Mouse (Mus musculus): ENCODE data around the gene Ankrd37. TPM values are rescaled to one million over a fixed set of nuclear protein-coding genes. Genes with fewer than 3 reads are reported as not detected.

Ankrd37 gene
- polyA plus RNA-seq, 2 experiments = 17.2 to 19.4 TPM

- TF ChIP-seq POLR2A (IDR thresholded peaks at IDR 0.05; ENCODE audit: borderline replicate concordance, extremely low read depth, insufficient read depth, insufficient read length) = 0 out of 2 replicates have a peak, but pooled peaks have one; percentile 80
- H3K4me2 ChIP-seq (replicated peaks; ENCODE audit: low read depth, low read length, severe bottlenecking) = peak overlapping the region; percentile 73
- peak overlapping the region; percentile 54 for H3K4me3 ChIP-seq (replicated peaks; ENCODE audit: low read length)
- peak overlapping the region; percentile 73 for H3K9ac ChIP-seq (ENCODE audit: low read depth, low read length, severe bottlenecking)
- WGBS = 6% methylated on average over 51 of the region's 55 CpGs
- peaks cover 25% of the 10 kb centered on the region for H3K36me3 ChIP-seq (ENCODE audit: control insufficient read depth, insufficient read depth, low read length)
- no peaks in the 10 kb centered on the region for H3K9me3 ChIP-seq (ENCODE audit: control insufficient read depth, low read length)
- peaks cover 3% of the 10 kb centered on the region; the same call in 1 of the 2 replicates for H3K4me1 ChIP-seq (ENCODE audit: control insufficient read depth, insufficient read depth, low read length)
- DNase-seq (ENCODE audit: low spot score) (peak; percentile 97), ATAC-seq (ENCODE audit: low FRiP score, low read depth) (peak; percentile 99)
- peak overlapping the region; percentile 91 for H3K27ac ChIP-seq (replicated peaks; ENCODE audit: low read depth, low read length)
- no peaks in the 10 kb centered on the region for H3K27me3 ChIP-seq (ENCODE audit: control insufficient read depth, insufficient read depth, low read length)
These were observed 5.5 kb downstream of the Ankrd37 start for GRCm38 (mm10) chr8:45999784-46000705.

GRCm38 (mm10) chr8:45999138-45999783 is 6.2 kb downstream of the Ankrd37 start, which contains the start of gene Lrp2bp:
Gene Lrp2bp (plus strand): TSS chr8:45999303.
- 2% methylated on average over 22 of the region's 22 CpGs for WGBS
- TF ChIP-seq POLR2A (IDR thresholded peaks at IDR 0.05; ENCODE audit: borderline replicate concordance, extremely low read depth, insufficient read depth, insufficient read length) = no peak

GRCm38 (mm10) chr8:45998228-45998627 is 7.3 kb downstream of the Ankrd37 start:
- DNase-seq (ENCODE audit: low spot score) (no peak), ATAC-seq (ENCODE audit: low FRiP score, low read depth) (no peak)
- Histone ChIP-seq H3K36me3 (ENCODE audit: control insufficient read depth, insufficient read depth, low read length) (peaks cover 34% of the 10 kb centered on the region), H3K27ac (replicated peaks; ENCODE audit: low read depth, low read length) (no peak overlapping the region), H3K27me3 (ENCODE audit: control insufficient read depth, insufficient read depth, low read length) (no peaks in the 10 kb centered on the region), H3K9ac (ENCODE audit: low read depth, low read length, severe bottlenecking) (no peak overlapping the region), H3K4me1 (ENCODE audit: control insufficient read depth, insufficient read depth, low read length) (peaks cover 3% of the 10 kb centered on the region; the same call in 1 of the 2 replicates), H3K4me3 (replicated peaks; ENCODE audit: low read length) (no peak overlapping the region), H3K4me2 (replicated peaks; ENCODE audit: low read depth, low read length, severe bottlenecking) (no peak overlapping the region), H3K9me3 (ENCODE audit: control insufficient read depth, low read length) (no peaks in the 10 kb centered on the region)
- WGBS = 70% methylated on average over 2 of the region's 2 CpGs
- no peak for TF ChIP-seq POLR2A (IDR thresholded peaks at IDR 0.05; ENCODE audit: borderline replicate concordance, extremely low read depth, insufficient read depth, insufficient read length)

More at GRCm38 (mm10) chr8:45999138-45999783, 6.2 kb downstream of the Ankrd37 start, which contains the start of gene Lrp2bp:
- H3K27ac ChIP-seq (replicated peaks; ENCODE audit: low read depth, low read length) = peak within 1 kb of the TSS; percentile 91
- peak within 1 kb of the TSS; percentile 73 for H3K9ac ChIP-seq (ENCODE audit: low read depth, low read length, severe bottlenecking)
- no peak for DNase-seq (ENCODE audit: low spot score)
- peak within 1 kb of the TSS; percentile 54 for H3K4me3 ChIP-seq (replicated peaks; ENCODE audit: low read length)
- no peaks in the 10 kb centered on the region for H3K27me3 ChIP-seq (ENCODE audit: control insufficient read depth, insufficient read depth, low read length)
- H3K4me2 ChIP-seq (replicated peaks; ENCODE audit: low read depth, low read length, severe bottlenecking) = peak within 1 kb of the TSS; percentile 73
- no peak; the same call in 1 of the 2 replicates for ATAC-seq (ENCODE audit: low FRiP score, low read depth)
- H3K9me3 ChIP-seq (ENCODE audit: control insufficient read depth, low read length) = no peaks in the 10 kb centered on the region
- peaks cover 3% of the 10 kb centered on the region; the same call in 1 of the 2 replicates for H3K4me1 ChIP-seq (ENCODE audit: control insufficient read depth, insufficient read depth, low read length)
- peaks cover 30% of the 10 kb centered on the region for H3K36me3 ChIP-seq (ENCODE audit: control insufficient read depth, insufficient read depth, low read length)

GRCm38 (mm10) chr8:45995576-45995975 is 9.9 kb downstream of the Ankrd37 start:
- Histone ChIP-seq H3K9me3 (ENCODE audit: control insufficient read depth, low read length) (no peaks in the 10 kb centered on the region), H3K4me1 (ENCODE audit: control insufficient read depth, insufficient read depth, low read length) (peaks cover 3% of the 10 kb centered on the region; the same call in 1 of the 2 replicates), H3K4me2 (replicated peaks; ENCODE audit: low read depth, low read length, severe bottlenecking) (no peak overlapping the region), H3K4me3 (replicated peaks; ENCODE audit: low read length) (no peak overlapping the region), H3K27me3 (ENCODE audit: control insufficient read depth, insufficient read depth, low read length) (no peaks in the 10 kb centered on the region), H3K36me3 (ENCODE audit: control insufficient read depth, insufficient read depth, low read length) (peaks cover 51% of the 10 kb centered on the region), H3K27ac (replicated peaks; ENCODE audit: low read depth, low read length) (no peak overlapping the region), H3K9ac (ENCODE audit: low read depth, low read length, severe bottlenecking) (no peak overlapping the region)
- DNase-seq (ENCODE audit: low spot score) (no peak), ATAC-seq (ENCODE audit: low FRiP score, low read depth) (no peak)
- WGBS = 92% methylated on average over 3 of the region's 3 CpGs
- TF ChIP-seq POLR2A (IDR thresholded peaks at IDR 0.05; ENCODE audit: borderline replicate concordance, extremely low read depth, insufficient read depth, insufficient read length) = no peak

GRCm38 (mm10) chr8:45994111-45994510 is 11.4 kb downstream of the Ankrd37 start:
- TF ChIP-seq POLR2A (IDR thresholded peaks at IDR 0.05; ENCODE audit: borderline replicate concordance, extremely low read depth, insufficient read depth, insufficient read length) = no peak
- H3K4me2 ChIP-seq (replicated peaks; ENCODE audit: low read depth, low read length, severe bottlenecking) = no peak overlapping the region
- ATAC-seq (ENCODE audit: low FRiP score, low read depth) = no peak
- H3K9ac ChIP-seq (ENCODE audit: low read depth, low read length, severe bottlenecking) = no peak overlapping the region
- H3K4me1 ChIP-seq (ENCODE audit: control insufficient read depth, insufficient read depth, low read length) = no peaks in the 10 kb centered on the region
- WGBS = 97% methylated on average over 2 of the region's 2 CpGs
- no peak for DNase-seq (ENCODE audit: low spot score)
- H3K27ac ChIP-seq (replicated peaks; ENCODE audit: low read depth, low read length) = no peak overlapping the region
- H3K4me3 ChIP-seq (replicated peaks; ENCODE audit: low read length) = no peak overlapping the region
- H3K27me3 ChIP-seq (ENCODE audit: control insufficient read depth, insufficient read depth, low read length) = no peaks in the 10 kb centered on the region
- H3K36me3 ChIP-seq (ENCODE audit: control insufficient read depth, insufficient read depth, low read length) = peaks cover 58% of the 10 kb centered on the region
- no peaks in the 10 kb centered on the region for H3K9me3 ChIP-seq (ENCODE audit: control insufficient read depth, low read length)

All from limb, embryonic 14.5 days (tissue).